Mouse (Mus musculus): ENCODE measurements around the gene Wfdc21. TPM values are rescaled to one million over a fixed set of nuclear protein-coding genes. Genes with fewer than 3 reads are reported as not detected.

The Wfdc21 gene
- polyA plus RNA-seq, 1 experiment from 2014 or later: not detected

GRCm38 (mm10) chr11:83789259-83789658 is 42.5 kb downstream of the Wfdc21 start:
- H3K27me3 ChIP-seq (ENCODE audit: control insufficient read depth, insufficient read depth, low read depth, low read length): no peaks in the 10 kb centered on the region
- no peak overlapping the region for H3K4me2 ChIP-seq (ENCODE audit: low read length)
- no peak for ATAC-seq
- H3K9me3 ChIP-seq (replicated peaks; ENCODE audit: control insufficient read depth, low read length, poor library complexity, severe bottlenecking): no peaks in the 10 kb centered on the region
- WGBS: 67% methylated on average over 13 of the region's 13 CpGs
- no peak overlapping the region for H3K4me3 ChIP-seq (ENCODE audit: low read depth, low read length)
- H3K36me3 ChIP-seq (ENCODE audit: control insufficient read depth, insufficient read depth, low read length): no peaks in the 10 kb centered on the region
- no peak overlapping the region for H3K9ac ChIP-seq (ENCODE audit: low read depth, low read length)
- no peak overlapping the region for H3K27ac ChIP-seq (ENCODE audit: low read length)
- H3K4me1 ChIP-seq (ENCODE audit: control insufficient read depth, insufficient read depth, low read length): no peaks in the 10 kb centered on the region

- H3K27ac ChIP-seq (ENCODE audit: low read length): no peak overlapping the region
- H3K4me1 ChIP-seq (ENCODE audit: control insufficient read depth, insufficient read depth, low read length): no peaks in the 10 kb centered on the region; the same call in 1 of the 2 replicates
- no peak for ATAC-seq
- H3K9me3 ChIP-seq (replicated peaks; ENCODE audit: control insufficient read depth, low read length, poor library complexity, severe bottlenecking): no peaks in the 10 kb centered on the region
- no peak overlapping the region for H3K4me3 ChIP-seq (ENCODE audit: low read depth, low read length)
- H3K27me3 ChIP-seq (ENCODE audit: control insufficient read depth, insufficient read depth, low read depth, low read length): no peaks in the 10 kb centered on the region
- H3K9ac ChIP-seq (ENCODE audit: low read depth, low read length): no peak overlapping the region
- no peaks in the 10 kb centered on the region for H3K36me3 ChIP-seq (ENCODE audit: control insufficient read depth, insufficient read depth, low read length)
- no peak overlapping the region for H3K4me2 ChIP-seq (ENCODE audit: low read length)
- 69% methylated on average over 4 of the region's 4 CpGs for WGBS
Measured at GRCm38 (mm10) chr11:83791133-83791532, 44.4 kb downstream of the Wfdc21 start.

- Histone ChIP-seq H3K4me3 (ENCODE audit: low read depth, low read length) (no peak overlapping the region), H3K9me3 (replicated peaks; ENCODE audit: control insufficient read depth, low read length, poor library complexity, severe bottlenecking) (no peaks in the 10 kb centered on the region), H3K27me3 (ENCODE audit: control insufficient read depth, insufficient read depth, low read depth, low read length) (no peaks in the 10 kb centered on the region), H3K4me2 (ENCODE audit: low read length) (no peak overlapping the region), H3K36me3 (ENCODE audit: control insufficient read depth, insufficient read depth, low read length) (no peaks in the 10 kb centered on the region), H3K4me1 (ENCODE audit: control insufficient read depth, insufficient read depth, low read length) (no peaks in the 10 kb centered on the region; the same call in 1 of the 2 replicates), H3K9ac (ENCODE audit: low read depth, low read length) (no peak overlapping the region), H3K27ac (ENCODE audit: low read length) (no peak overlapping the region)
- ATAC-seq: no peak
- 85% methylated on average over 12 of the region's 12 CpGs for WGBS
Measured at GRCm38 (mm10) chr11:83792316-83792914, 45.7 kb downstream of the Wfdc21 start.

DNA sequence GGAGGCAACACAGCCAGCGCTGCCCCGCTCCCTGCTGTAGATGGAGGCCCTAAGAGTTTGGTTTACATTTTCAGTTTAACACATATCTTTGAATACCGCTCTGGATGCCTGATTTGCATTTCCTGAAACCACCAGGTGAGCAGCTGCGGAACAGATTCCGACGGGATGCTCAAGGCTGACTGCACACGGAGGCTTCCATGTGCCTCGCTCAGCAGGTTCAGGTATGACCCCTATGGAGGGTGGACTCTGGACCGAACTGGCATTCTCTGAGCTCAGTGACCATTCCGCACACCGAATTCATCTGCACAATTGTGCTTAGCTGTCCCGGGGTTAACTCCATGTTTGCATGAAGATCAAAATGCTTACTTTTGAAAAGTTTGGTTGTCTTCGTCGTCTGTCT is 46.5 kb downstream of the Wfdc21 start:
- no peak overlapping the region for H3K4me2 ChIP-seq (ENCODE audit: low read length)
- no peak for ATAC-seq
- H3K36me3 ChIP-seq (ENCODE audit: control insufficient read depth, insufficient read depth, low read length): no peaks in the 10 kb centered on the region
- H3K9ac ChIP-seq (ENCODE audit: low read depth, low read length): no peak overlapping the region
- H3K9me3 ChIP-seq (replicated peaks; ENCODE audit: control insufficient read depth, low read length, poor library complexity, severe bottlenecking): no peaks in the 10 kb centered on the region
- 85% methylated on average over 14 of the region's 14 CpGs for WGBS
- H3K4me3 ChIP-seq (ENCODE audit: low read depth, low read length): no peak overlapping the region
- H3K4me1 ChIP-seq (ENCODE audit: control insufficient read depth, insufficient read depth, low read length): no peaks in the 10 kb centered on the region; the same call in 1 of the 2 replicates
- H3K27ac ChIP-seq (ENCODE audit: low read length): no peak overlapping the region
- no peaks in the 10 kb centered on the region for H3K27me3 ChIP-seq (ENCODE audit: control insufficient read depth, insufficient read depth, low read depth, low read length)

GRCm38 (mm10) chr11:83796112-83796511 is 49.4 kb downstream of the Wfdc21 start:
- no peak for ATAC-seq
- Histone ChIP-seq H3K27me3 (ENCODE audit: control insufficient read depth, insufficient read depth, low read depth, low read length) (no peaks in the 10 kb centered on the region; the same call in 1 of the 2 replicates), H3K4me1 (ENCODE audit: control insufficient read depth, insufficient read depth, low read length) (no peaks in the 10 kb centered on the region; the same call in 1 of the 2 replicates), H3K27ac (ENCODE audit: low read length) (no peak overlapping the region), H3K36me3 (ENCODE audit: control insufficient read depth, insufficient read depth, low read length) (no peaks in the 10 kb centered on the region), H3K4me2 (ENCODE audit: low read length) (no peak overlapping the region), H3K4me3 (ENCODE audit: low read depth, low read length) (no peak overlapping the region), H3K9me3 (replicated peaks; ENCODE audit: control insufficient read depth, low read length, poor library complexity, severe bottlenecking) (no peaks in the 10 kb centered on the region), H3K9ac (ENCODE audit: low read depth, low read length) (no peak overlapping the region)
- WGBS: 62% methylated on average over 6 of the region's 6 CpGs

DNA sequence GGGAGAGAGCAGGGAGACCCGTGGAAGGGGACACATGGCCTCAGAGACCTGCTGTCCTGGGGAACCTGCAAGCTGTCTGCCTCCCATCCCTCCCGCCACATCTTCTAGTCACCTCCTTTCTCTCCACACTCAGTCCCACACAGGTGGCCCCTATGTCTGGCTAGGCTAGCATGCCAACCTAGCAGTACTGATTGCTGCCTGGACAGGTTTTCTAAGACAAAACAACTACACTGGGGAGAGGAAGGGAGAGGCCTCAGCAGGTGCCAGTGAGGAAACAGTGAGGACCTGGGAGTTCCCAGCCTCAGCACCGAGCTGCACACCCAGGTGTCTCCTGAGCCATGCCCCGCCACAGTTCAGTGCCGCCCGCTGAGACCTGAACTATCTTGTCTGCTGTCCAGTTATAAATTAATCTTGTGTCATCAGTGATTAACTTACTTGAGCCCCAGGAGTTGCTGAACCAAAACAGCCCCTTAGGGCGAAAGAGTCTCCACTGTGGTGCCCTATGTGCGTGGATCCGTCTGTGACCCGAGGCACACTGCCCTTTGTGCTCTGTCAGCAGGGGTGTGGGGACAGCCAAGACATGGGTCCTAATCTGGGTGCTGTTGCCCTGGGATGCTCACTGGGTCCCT is 50.4 kb downstream of the Wfdc21 start:
- ATAC-seq: no peak
- Histone ChIP-seq H3K27me3 (ENCODE audit: control insufficient read depth, insufficient read depth, low read depth, low read length) (no peaks in the 10 kb centered on the region; the same call in 1 of the 2 replicates), H3K4me3 (ENCODE audit: low read depth, low read length) (no peak overlapping the region), H3K27ac (ENCODE audit: low read length) (no peak overlapping the region), H3K36me3 (ENCODE audit: control insufficient read depth, insufficient read depth, low read length) (no peaks in the 10 kb centered on the region), H3K9me3 (replicated peaks; ENCODE audit: control insufficient read depth, low read length, poor library complexity, severe bottlenecking) (no peaks in the 10 kb centered on the region), H3K4me1 (ENCODE audit: control insufficient read depth, insufficient read depth, low read length) (no peaks in the 10 kb centered on the region; the same call in 1 of the 2 replicates), H3K4me2 (ENCODE audit: low read length) (no peak overlapping the region), H3K9ac (ENCODE audit: low read depth, low read length) (no peak overlapping the region)
- WGBS: 81% methylated on average over 10 of the region's 10 CpGs

GRCm38 (mm10) chr11:83799871-83800430 is 53.2 kb downstream of the Wfdc21 start:
- no peak overlapping the region for H3K27ac ChIP-seq (ENCODE audit: low read length)
- no peaks in the 10 kb centered on the region for H3K9me3 ChIP-seq (replicated peaks; ENCODE audit: control insufficient read depth, low read length, poor library complexity, severe bottlenecking)
- H3K4me1 ChIP-seq (ENCODE audit: control insufficient read depth, insufficient read depth, low read length): no peaks in the 10 kb centered on the region; the same call in 1 of the 2 replicates
- no peak overlapping the region for H3K4me2 ChIP-seq (ENCODE audit: low read length)
- no peaks in the 10 kb centered on the region; the same call in 1 of the 2 replicates for H3K27me3 ChIP-seq (ENCODE audit: control insufficient read depth, insufficient read depth, low read depth, low read length)
- ATAC-seq: no peak
- no peak overlapping the region for H3K9ac ChIP-seq (ENCODE audit: low read depth, low read length)
- 74% methylated on average over 12 of the region's 12 CpGs for WGBS
- no peaks in the 10 kb centered on the region for H3K36me3 ChIP-seq (ENCODE audit: control insufficient read depth, insufficient read depth, low read length)
- no peak overlapping the region for H3K4me3 ChIP-seq (ENCODE audit: low read depth, low read length)

- Histone ChIP-seq H3K4me2 (ENCODE audit: low read length) (no peak overlapping the region), H3K9ac (ENCODE audit: low read depth, low read length) (no peak overlapping the region), H3K4me3 (ENCODE audit: low read depth, low read length) (no peak overlapping the region), H3K27ac (ENCODE audit: low read length) (no peak overlapping the region), H3K36me3 (ENCODE audit: control insufficient read depth, insufficient read depth, low read length) (no peaks in the 10 kb centered on the region), H3K4me1 (ENCODE audit: control insufficient read depth, insufficient read depth, low read length) (no peaks in the 10 kb centered on the region), H3K9me3 (replicated peaks; ENCODE audit: control insufficient read depth, low read length, poor library complexity, severe bottlenecking) (no peaks in the 10 kb centered on the region), H3K27me3 (ENCODE audit: control insufficient read depth, insufficient read depth, low read depth, low read length) (no peaks in the 10 kb centered on the region; the same call in 1 of the 2 replicates)
- WGBS: 70% methylated on average over 8 of the region's 8 CpGs
- no peak for ATAC-seq
Measured at GRCm38 (mm10) chr11:83802166-83802565, 55.4 kb downstream of the Wfdc21 start.

Measured in midbrain, embryonic 16.5 days (tissue).